Mouse (Mus musculus): ENCODE results near the gene Mmp9. TPM values are rescaled to one million over a fixed set of nuclear protein-coding genes. Genes with fewer than 3 reads are reported as not detected.

The Mmp9 gene
- polyA plus RNA-seq, 1 experiment from 2014 or later, result 5.9 TPM

GRCm38 (mm10) chr2:164956195-164956594, 15.6 kb downstream of the Mmp9 start:
- WGBS (ENCODE audit: insufficient replicate concordance), result 50% methylated on average over 5 of the region's 5 CpGs
- Histone ChIP-seq H3K4me2 (no peak overlapping the region), H3K9me3 (replicated peaks) (no peaks in the 10 kb centered on the region)

GRCm38 (mm10) chr2:164957548-164958315, 17.2 kb downstream of the Mmp9 start:
- Histone ChIP-seq H3K9ac (no peak overlapping the region), H3K4me1 (replicated peaks) (peaks cover 19% of the 10 kb centered on the region), H3K27me3 (peaks cover 68% of the 10 kb centered on the region), H3K4me2 (no peak overlapping the region), H3K9me3 (replicated peaks) (no peaks in the 10 kb centered on the region), H3K36me3 (replicated peaks) (no peaks in the 10 kb centered on the region), H3K4me3 (replicated peaks) (no peak overlapping the region), H3K27ac (replicated peaks) (no peak overlapping the region)
- 54% methylated on average over 9 of the region's 9 CpGs for WGBS (ENCODE audit: insufficient replicate concordance)
- no peak for ATAC-seq (ENCODE audit: insufficient read depth)

More at GRCm38 (mm10) chr2:164956195-164956594, 15.6 kb downstream of the Mmp9 start:
- H3K4me3 ChIP-seq (replicated peaks), result no peak overlapping the region
- H3K27me3 ChIP-seq, result peaks cover 73% of the 10 kb centered on the region
- H3K9ac ChIP-seq, result no peak overlapping the region
- H3K4me1 ChIP-seq (replicated peaks), result peaks cover 18% of the 10 kb centered on the region
- no peak for ATAC-seq (ENCODE audit: insufficient read depth)
- H3K36me3 ChIP-seq (replicated peaks), result no peaks in the 10 kb centered on the region
- no peak overlapping the region for H3K27ac ChIP-seq (replicated peaks)

GRCm38 (mm10) chr2:164960716-164961441, 20.3 kb downstream of the Mmp9 start, which contains the start of gene Slc12a5:
Slc12a5 (plus strand) TSS chr2:164960802.
- 1% methylated on average over 49 of the region's 54 CpGs for WGBS (ENCODE audit: insufficient replicate concordance)
- peaks cover 11% of the 10 kb centered on the region for H3K4me1 ChIP-seq (replicated peaks)
- peak within 1 kb of the TSS; percentile 53 for H3K4me3 ChIP-seq (replicated peaks)
- H3K36me3 ChIP-seq (replicated peaks), result no peaks in the 10 kb centered on the region
- peak within 1 kb of the TSS; percentile 68 for H3K4me2 ChIP-seq
- H3K9me3 ChIP-seq (replicated peaks), result no peaks in the 10 kb centered on the region
- H3K9ac ChIP-seq, result 0 out of 2 replicates have a peak within 1 kb of the TSS, but pooled peaks have one; percentile 27
- H3K27me3 ChIP-seq, result peaks cover 66% of the 10 kb centered on the region
- peak; percentile 58 for ATAC-seq (ENCODE audit: insufficient read depth)
- H3K27ac ChIP-seq (replicated peaks), result no peak within 1 kb of the TSS

- H3K9me3 ChIP-seq (replicated peaks), result no peaks in the 10 kb centered on the region
- no peak overlapping the region for H3K4me3 ChIP-seq (replicated peaks)
- no peak overlapping the region for H3K9ac ChIP-seq
- ATAC-seq (ENCODE audit: insufficient read depth), result 0 out of 2 replicates have a peak, but pooled peaks have one; percentile 9
- peaks cover 67% of the 10 kb centered on the region for H3K27me3 ChIP-seq
- no peaks in the 10 kb centered on the region for H3K36me3 ChIP-seq (replicated peaks)
- peaks cover 11% of the 10 kb centered on the region for H3K4me1 ChIP-seq (replicated peaks)
- peak overlapping the region; percentile 68 for H3K4me2 ChIP-seq
- no peak overlapping the region for H3K27ac ChIP-seq (replicated peaks)
- WGBS (ENCODE audit: insufficient replicate concordance), result 8% methylated on average over 17 of the region's 17 CpGs
Observed at GRCm38 (mm10) chr2:164961506-164962182, 21.1 kb downstream of the Mmp9 start.

GRCm38 (mm10) chr2:164962183-164962580, 21.6 kb downstream of the Mmp9 start:
- H3K9ac ChIP-seq, result no peak overlapping the region
- H3K4me3 ChIP-seq (replicated peaks), result no peak overlapping the region
- H3K9me3 ChIP-seq (replicated peaks), result no peaks in the 10 kb centered on the region
- no peak overlapping the region for H3K4me2 ChIP-seq
- ATAC-seq (ENCODE audit: insufficient read depth), result no peak
- no peaks in the 10 kb centered on the region for H3K36me3 ChIP-seq (replicated peaks)
- H3K27ac ChIP-seq (replicated peaks), result no peak overlapping the region
- WGBS (ENCODE audit: insufficient replicate concordance), result 30% methylated on average over 7 of the region's 7 CpGs
- peaks cover 72% of the 10 kb centered on the region for H3K27me3 ChIP-seq
- H3K4me1 ChIP-seq (replicated peaks), result peaks cover 11% of the 10 kb centered on the region

- H3K4me3 ChIP-seq (replicated peaks), result no peak overlapping the region
- WGBS (ENCODE audit: insufficient replicate concordance), result 43% methylated on average over 9 of the region's 9 CpGs
- H3K27ac ChIP-seq (replicated peaks), result no peak overlapping the region
- no peaks in the 10 kb centered on the region for H3K36me3 ChIP-seq (replicated peaks)
- no peak overlapping the region for H3K9ac ChIP-seq
- H3K27me3 ChIP-seq, result peaks cover 88% of the 10 kb centered on the region
- no peaks in the 10 kb centered on the region for H3K9me3 ChIP-seq (replicated peaks)
- ATAC-seq (ENCODE audit: insufficient read depth), result no peak
- peaks cover 18% of the 10 kb centered on the region for H3K4me1 ChIP-seq (replicated peaks)
- H3K4me2 ChIP-seq, result no peak overlapping the region
Observed at GRCm38 (mm10) chr2:164964242-164964894, 23.8 kb downstream of the Mmp9 start.

GRCm38 (mm10) chr2:164964981-164965380, 24.4 kb downstream of the Mmp9 start:
- no peaks in the 10 kb centered on the region for H3K36me3 ChIP-seq (replicated peaks)
- H3K9ac ChIP-seq, result no peak overlapping the region
- H3K4me1 ChIP-seq (replicated peaks), result peaks cover 18% of the 10 kb centered on the region
- H3K27me3 ChIP-seq, result peaks cover 89% of the 10 kb centered on the region
- no peak overlapping the region for H3K4me2 ChIP-seq
- H3K4me3 ChIP-seq (replicated peaks), result no peak overlapping the region
- H3K27ac ChIP-seq (replicated peaks), result no peak overlapping the region
- 61% methylated on average over 1 of the region's 1 CpGs for WGBS (ENCODE audit: insufficient replicate concordance)
- no peak for ATAC-seq (ENCODE audit: insufficient read depth)
- H3K9me3 ChIP-seq (replicated peaks), result no peaks in the 10 kb centered on the region

- H3K9ac ChIP-seq, result no peak overlapping the region
- H3K27me3 ChIP-seq, result peaks cover 89% of the 10 kb centered on the region
- no peak overlapping the region for H3K4me3 ChIP-seq (replicated peaks)
- no peaks in the 10 kb centered on the region for H3K36me3 ChIP-seq (replicated peaks)
- no peak overlapping the region for H3K27ac ChIP-seq (replicated peaks)
- H3K4me2 ChIP-seq, result no peak overlapping the region
- 14% methylated on average over 8 of the region's 8 CpGs for WGBS (ENCODE audit: insufficient replicate concordance)
- H3K9me3 ChIP-seq (replicated peaks), result no peaks in the 10 kb centered on the region
- peaks cover 7% of the 10 kb centered on the region for H3K4me1 ChIP-seq (replicated peaks)
- no peak for ATAC-seq (ENCODE audit: insufficient read depth)
Observed at GRCm38 (mm10) chr2:164966381-164966780, 25.8 kb downstream of the Mmp9 start.

- 15% methylated on average over 6 of the region's 6 CpGs for WGBS (ENCODE audit: insufficient replicate concordance)
- Histone ChIP-seq H3K4me3 (replicated peaks) (no peak overlapping the region), H3K4me2 (no peak overlapping the region), H3K4me1 (replicated peaks) (peaks cover 7% of the 10 kb centered on the region; the same call in 1 of the 2 replicates), H3K9ac (no peak overlapping the region), H3K36me3 (replicated peaks) (no peaks in the 10 kb centered on the region), H3K27ac (replicated peaks) (no peak overlapping the region), H3K9me3 (replicated peaks) (no peaks in the 10 kb centered on the region), H3K27me3 (peaks cover 90% of the 10 kb centered on the region)
- no peak for ATAC-seq (ENCODE audit: insufficient read depth)
Observed at GRCm38 (mm10) chr2:164967193-164967592, 26.6 kb downstream of the Mmp9 start.

- H3K36me3 ChIP-seq (replicated peaks), result no peaks in the 10 kb centered on the region
- no peak overlapping the region for H3K9ac ChIP-seq
- H3K9me3 ChIP-seq (replicated peaks), result no peaks in the 10 kb centered on the region
- H3K4me3 ChIP-seq (replicated peaks), result 0 out of 2 replicates have a peak overlapping the region, but pooled peaks have one; percentile 4
- no peak for ATAC-seq (ENCODE audit: insufficient read depth)
- H3K27me3 ChIP-seq, result peaks cover 94% of the 10 kb centered on the region
- no peak overlapping the region for H3K27ac ChIP-seq (replicated peaks)
- peaks cover 7% of the 10 kb centered on the region; the same call in 1 of the 2 replicates for H3K4me1 ChIP-seq (replicated peaks)
- peak overlapping the region; percentile 33 for H3K4me2 ChIP-seq
- WGBS (ENCODE audit: insufficient replicate concordance), result 3% methylated on average over 65 of the region's 65 CpGs
Observed at GRCm38 (mm10) chr2:164967761-164968440, 27.3 kb downstream of the Mmp9 start.
